Mouse (Mus musculus) stomach, embryonic 15.5 days (tissue): ENCODE measurements around the gene Brox. TPM values are rescaled to one million over a fixed set of nuclear protein-coding genes. Genes with fewer than 3 reads are reported as not detected.

Source experiments
- polyA plus RNA-seq: library from polyadenylated mRNA; unstranded; fragments of >200 nt; fragmentation: Nextera tagmentation; extraction: Ambion mirVana; gene quantifications from 2 replicates; pipeline ENCODE4 v1.2.1, GENCODE M21; 2015

Brox gene
- polyA plus RNA-seq, 1 experiment from 2014 or later: 39.0 TPM

Other genes with a start within 250 kb of the Brox start
- gene Disp1, start 75.7 kb downstream of the Brox start, polyA plus RNA-seq: 8.6 and 11.7 TPM in 2 replicates
- gene Aida, start 679 bp downstream of the Brox start, polyA plus RNA-seq: 37.1 and 45.1 TPM in 2 replicates
- gene Mia3, start 72.3 kb upstream of the Brox start, polyA plus RNA-seq: 90.0 and 103 TPM in 2 replicates
- gene Taf1a, start 91.7 kb upstream of the Brox start, polyA plus RNA-seq: 18.6 and 19.0 TPM in 2 replicates
- 0.10 and 0.67 TPM in 2 replicates for gene Hhipl2, start 120.9 kb upstream of the Brox start, polyA plus RNA-seq